Mouse (Mus musculus) C2C12 (cell line): ENCODE data around the gene Ccdc40. TPM values are rescaled to one million over a fixed set of nuclear protein-coding genes. Genes with fewer than 3 reads are reported as not detected.

Source experiments
- H3K27me3 ChIP-seq: one replicate; pipeline ENCODE4 v1.6.1; 2011; ENCODE audit not compliant: control insufficient read depth, insufficient read depth, insufficient read length
- H3K36me3 ChIP-seq: one replicate; pipeline ENCODE4 v1.6.1; 2011; ENCODE audit not compliant: control insufficient read depth, insufficient read depth
- H3K4me3 ChIP-seq: one replicate; pipeline ENCODE4 v1.5.1; 2011; ENCODE audit warnings: mild to moderate bottlenecking, control low read depth; ENCODE audit not compliant: poor library complexity, insufficient read depth, severe bottlenecking
- H3K79me2 ChIP-seq: one replicate; pipeline ENCODE4 v1.6.1; 2011; ENCODE audit not compliant: control insufficient read depth, insufficient read depth
- H3K79me3 ChIP-seq: one replicate; pipeline ENCODE4 v1.6.1; 2011; ENCODE audit warnings: low read depth, control low read depth
- H3ac ChIP-seq: one replicate; pipeline ENCODE3; 2011; ENCODE audit warnings: low read depth; ENCODE audit not compliant: control insufficient read depth, insufficient read length
- CEBPB ChIP-seq: IDR thresholded peaks from one replicate; pipeline ENCODE4 v1.6.1; 2011; ENCODE audit warnings: low read depth, mild to moderate bottlenecking, control low read depth, moderate library complexity
- CTCF ChIP-seq: IDR thresholded peaks from one replicate; pipeline ENCODE4 v1.5.1; 2011; ENCODE audit not compliant: control insufficient read depth, insufficient read depth, insufficient read length
- FOSL1 ChIP-seq: IDR thresholded peaks from one replicate; pipeline ENCODE4 v1.8.0; 2011; ENCODE audit warnings: mild to moderate bottlenecking, low read length; ENCODE audit not compliant: poor library complexity, insufficient read depth, severe bottlenecking
- MAX ChIP-seq: IDR thresholded peaks from one replicate; pipeline ENCODE4 v1.6.1; 2011; ENCODE audit warnings: mild to moderate bottlenecking, control low read depth
- MYOD1 ChIP-seq: IDR thresholded peaks from one replicate; pipeline ENCODE4 v1.6.1; 2011; ENCODE audit warnings: low read depth; ENCODE audit not compliant: control insufficient read depth, insufficient read length
- MYOG ChIP-seq: IDR thresholded peaks from one replicate; pipeline ENCODE4 v1.6.1; 2011; ENCODE audit not compliant: control insufficient read depth, insufficient read length; ENCODE audit errors: extremely low read depth
- USF1 ChIP-seq: IDR thresholded peaks from one replicate; pipeline ENCODE4 v1.6.1; 2011; ENCODE audit warnings: low read depth, mild to moderate bottlenecking, control low read depth, moderate library complexity
- polyA plus RNA-seq: library from polyadenylated mRNA; unstranded; fragments of >200 nt; fragmentation: generic; extraction: Trizol; gene quantifications from one replicate; pipeline ENCODE4 v1.2.1, GENCODE M21; 2012; ENCODE audit warnings: missing spikeins

Gene Ccdc40
- polyA plus RNA-seq, 1 experiment: 0.12 TPM

DNA sequence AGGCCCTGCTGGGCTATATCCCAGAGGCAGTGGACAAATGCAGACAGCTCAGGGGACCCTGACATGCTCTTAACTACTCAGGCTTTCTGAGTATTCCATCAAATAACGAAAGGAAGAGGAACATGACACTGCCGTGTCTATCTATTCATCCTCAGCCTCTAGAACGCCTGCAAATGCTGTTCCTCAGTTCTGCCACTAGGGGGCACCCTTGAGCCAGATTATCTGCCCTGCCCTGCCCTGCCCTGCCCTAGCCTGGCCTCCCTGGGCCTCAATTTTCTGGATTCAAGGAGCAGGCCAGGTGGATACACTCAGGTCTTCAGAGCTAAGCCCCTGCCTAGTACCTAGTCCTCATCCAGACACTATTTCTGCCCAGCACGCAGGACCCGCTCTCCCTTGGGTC lies 24.9 kb upstream of the Ccdc40 start:
- H3K79me2 ChIP-seq: no peaks in the 10 kb centered on the region
- no peaks in the 10 kb centered on the region for H3K27me3 ChIP-seq
- TF ChIP-seq CTCF (peak; percentile 78), MAX (no peak)
- no peak overlapping the region for H3K4me3 ChIP-seq
- no peaks in the 10 kb centered on the region for H3K36me3 ChIP-seq
- H3ac ChIP-seq: no peak overlapping the region
- no peaks in the 10 kb centered on the region for H3K79me3 ChIP-seq

DNA sequence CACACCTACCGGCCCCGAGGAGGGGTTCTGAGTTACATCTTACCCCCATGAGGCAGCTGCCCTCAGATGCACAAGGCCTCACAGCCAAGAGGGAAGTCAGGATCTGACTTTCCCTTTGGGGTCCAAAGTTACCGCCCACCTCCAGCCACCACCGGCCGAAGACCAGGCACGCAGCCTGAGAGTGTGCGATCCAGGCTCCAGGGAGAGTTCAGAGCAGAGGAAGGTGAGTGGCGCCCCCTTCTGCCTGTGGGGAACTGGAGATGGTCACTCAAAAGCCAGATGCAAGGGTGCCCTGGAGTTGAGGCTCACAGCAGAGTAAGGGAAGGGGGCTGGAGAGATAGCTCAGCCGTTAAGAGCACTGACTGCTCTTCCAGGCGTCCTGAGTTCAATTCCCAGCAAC lies 22.6 kb upstream of the Ccdc40 start:
- Histone ChIP-seq H3K4me3 (no peak overlapping the region), H3K79me3 (no peaks in the 10 kb centered on the region), H3K36me3 (no peaks in the 10 kb centered on the region), H3K27me3 (no peaks in the 10 kb centered on the region), H3ac (no peak overlapping the region), H3K79me2 (no peaks in the 10 kb centered on the region)
- no peak for TF ChIP-seq USF1
- TF ChIP-seq MYOG: no peak
- TF ChIP-seq FOSL1: no peak
- no peak for TF ChIP-seq MAX
- TF ChIP-seq CEBPB: no peak
- TF ChIP-seq CTCF: no peak
- TF ChIP-seq MYOD1: no peak

DNA sequence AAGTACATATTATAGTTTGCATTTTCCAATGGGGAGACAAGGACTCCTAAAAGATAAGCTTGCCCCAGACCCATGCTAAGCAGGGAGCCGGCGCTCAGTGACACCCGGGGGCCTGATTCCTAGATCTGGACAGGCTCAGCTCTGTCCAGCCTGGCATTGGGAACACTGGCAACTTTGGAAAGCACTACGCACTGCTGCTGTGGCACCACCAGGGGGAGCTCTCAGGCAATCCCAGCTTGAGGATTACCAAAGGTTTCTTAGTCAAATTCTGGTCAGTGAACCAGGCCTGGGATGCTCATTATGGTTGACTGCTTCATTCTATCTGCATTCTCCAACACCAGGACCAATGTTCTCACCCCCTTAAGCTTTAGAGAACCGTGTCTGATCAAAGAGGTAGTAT lies 21.8 kb upstream of the Ccdc40 start:
- Histone ChIP-seq H3K79me2 (no peaks in the 10 kb centered on the region), H3ac (no peak overlapping the region), H3K4me3 (no peak overlapping the region), H3K36me3 (no peaks in the 10 kb centered on the region), H3K79me3 (no peaks in the 10 kb centered on the region), H3K27me3 (no peaks in the 10 kb centered on the region)
- TF ChIP-seq MAX (no peak), CTCF (peak; percentile 90)

- Histone ChIP-seq H3K79me3 (no peaks in the 10 kb centered on the region), H3K27me3 (no peaks in the 10 kb centered on the region), H3K36me3 (no peaks in the 10 kb centered on the region), H3ac (no peak overlapping the region), H3K79me2 (no peaks in the 10 kb centered on the region), H3K4me3 (no peak overlapping the region)
- TF ChIP-seq MYOG (no peak), FOSL1 (no peak), USF1 (no peak), MAX (peak; percentile 18), CEBPB (no peak), MYOD1 (peak; percentile 72), CTCF (no peak)
Measured at GRCm38 (mm10) chr11:119207986-119208385, 20.4 kb upstream of the Ccdc40 start.

DNA sequence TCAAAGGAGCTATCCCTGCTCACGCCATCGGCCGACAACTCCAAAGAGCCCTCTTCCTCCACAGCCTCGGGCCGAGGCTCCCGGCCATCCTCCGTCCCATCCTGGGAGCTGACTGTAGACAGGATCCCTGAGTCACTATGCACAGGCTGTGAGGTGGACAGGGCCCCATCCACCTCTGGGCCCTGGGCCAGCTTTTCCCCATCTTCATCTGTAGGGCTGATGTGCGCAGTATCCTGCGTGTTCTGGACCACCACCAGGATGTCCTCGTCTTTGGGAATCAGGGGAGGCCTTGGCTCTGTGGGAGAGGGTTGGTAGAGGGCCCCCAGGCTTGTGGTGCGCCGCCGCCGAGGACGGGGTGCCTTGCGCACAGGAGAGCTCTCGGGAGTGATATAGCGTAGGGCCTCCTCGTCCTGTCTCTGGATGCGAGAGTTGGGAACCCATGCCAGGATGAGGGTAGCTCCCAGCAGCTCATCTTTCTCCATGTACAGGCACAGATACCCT lies 19.5 kb upstream of the Ccdc40 start:
- no peak overlapping the region for H3ac ChIP-seq
- no peaks in the 10 kb centered on the region for H3K79me2 ChIP-seq
- no peaks in the 10 kb centered on the region for H3K79me3 ChIP-seq
- TF ChIP-seq CEBPB (no peak), USF1 (no peak), FOSL1 (no peak), MAX (no peak), MYOD1 (no peak), CTCF (no peak), MYOG (no peak)
- H3K36me3 ChIP-seq: no peaks in the 10 kb centered on the region
- H3K27me3 ChIP-seq: no peaks in the 10 kb centered on the region
- no peak overlapping the region for H3K4me3 ChIP-seq

DNA sequence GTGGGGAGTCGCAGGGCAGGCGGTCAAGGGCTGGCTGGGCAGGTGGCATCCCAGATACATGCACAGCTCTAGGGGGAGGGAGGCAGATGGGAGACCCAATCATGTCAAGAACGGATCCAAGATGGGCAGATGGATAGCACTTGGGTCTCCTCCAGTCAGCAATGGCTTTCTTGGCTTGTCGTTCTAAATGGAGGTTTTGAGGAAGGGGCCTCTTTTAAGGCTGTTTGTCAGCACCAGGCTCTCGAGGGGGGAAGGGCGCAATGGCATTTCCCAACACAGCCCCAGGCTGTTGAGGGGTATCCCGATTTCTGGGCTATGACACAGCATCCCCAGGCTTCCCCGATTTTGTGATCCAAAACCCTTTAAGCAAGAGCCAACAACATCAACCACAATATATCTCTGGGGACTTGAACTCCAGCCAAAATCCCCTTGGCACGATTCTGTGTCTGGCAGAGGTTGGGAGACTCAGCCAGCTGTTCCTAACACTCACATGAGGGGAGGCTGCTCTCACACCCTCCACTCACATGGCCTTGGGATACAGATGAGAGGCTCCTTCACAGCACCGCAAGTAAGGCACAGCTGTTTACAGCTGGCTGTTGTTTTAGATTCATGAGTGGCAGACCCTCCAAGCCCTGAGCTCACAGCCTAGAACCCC lies 18.9 kb upstream of the Ccdc40 start:
- H3K27me3 ChIP-seq: no peaks in the 10 kb centered on the region
- H3K79me2 ChIP-seq: no peaks in the 10 kb centered on the region
- no peak overlapping the region for H3K4me3 ChIP-seq
- H3ac ChIP-seq: no peak overlapping the region
- no peak for TF ChIP-seq CTCF
- TF ChIP-seq MYOG: no peak
- TF ChIP-seq CEBPB: peak; percentile 78
- TF ChIP-seq MAX: peak; percentile 87
- no peak for TF ChIP-seq FOSL1
- peak; percentile 98 for TF ChIP-seq MYOD1
- peak; percentile 31 for TF ChIP-seq USF1
- no peaks in the 10 kb centered on the region for H3K79me3 ChIP-seq
- no peaks in the 10 kb centered on the region for H3K36me3 ChIP-seq
